Mouse (Mus musculus) limb, embryonic 11.5 days (tissue): ENCODE measurements around the gene Lcmt1. TPM values are rescaled to one million over a fixed set of nuclear protein-coding genes. Genes with fewer than 3 reads are reported as not detected.

ENCODE experiments used
- ATAC-seq: fragments of 200-750 bp; cut with Nextera tagmentation; 2 replicates; pipeline ENCODE4 v1.8.0; 2017; ENCODE audit warnings: low read depth; ENCODE audit not compliant: insufficient number of reproducible peaks, low FRiP score, low TSS enrichment
- DNase-seq: peaks from one replicate; pipeline ENCODE4 v3.0.0-alpha.2; 2015; ENCODE audit warnings: low spot score
- H3K27ac ChIP-seq: fragments of 300-500 bp; sonication (generic); replicated peaks from 2 replicates; pipeline ENCODE4 v1.5.1; 2014; ENCODE audit warnings: low read depth, mild to moderate bottlenecking, low read length
- H3K27me3 ChIP-seq: fragments of 300-500 bp; sonication (generic); 2 replicates; pipeline ENCODE4 v1.6.1; 2014; ENCODE audit warnings: mild to moderate bottlenecking, low read length, mixed read lengths; ENCODE audit not compliant: control insufficient read depth, insufficient read depth
- H3K36me3 ChIP-seq: fragments of 300-500 bp; sonication (generic); 2 replicates; pipeline ENCODE4 v1.6.1; 2014; ENCODE audit warnings: mild to moderate bottlenecking, low read length, moderate library complexity, mixed read lengths; ENCODE audit not compliant: control insufficient read depth, insufficient read depth
- H3K4me1 ChIP-seq: fragments of 300-500 bp; sonication (generic); 2 replicates; pipeline ENCODE4 v1.6.1; 2014; ENCODE audit warnings: low read length, mixed read lengths; ENCODE audit not compliant: control insufficient read depth, insufficient read depth
- H3K4me2 ChIP-seq: fragments of 300-500 bp; sonication (generic); 2 replicates; pipeline ENCODE4 v1.6.1; 2014; ENCODE audit warnings: low read depth, mild to moderate bottlenecking, moderate library complexity; ENCODE audit not compliant: severe bottlenecking
- H3K4me3 ChIP-seq: fragments of 300-500 bp; sonication (generic); 2 replicates; pipeline ENCODE4 v1.5.1; 2014; ENCODE audit warnings: low read depth, low read length
- H3K9ac ChIP-seq: fragments of 300-500 bp; sonication (generic); 2 replicates; pipeline ENCODE4 v1.6.1; 2014; ENCODE audit warnings: mild to moderate bottlenecking, low read length
- H3K9me3 ChIP-seq: fragments of 300-500 bp; sonication (generic); 2 replicates; pipeline ENCODE4 v1.6.1; 2016; ENCODE audit warnings: low read length; ENCODE audit not compliant: control insufficient read depth
- WGBS: fragments of 180-500 bp; shearing (Covaris S2); extraction: QIAGEN DNeasy Blood & Tissue Kit; methylation state at CpG from one replicate; pipeline ENCODE4 v1.1.7; 2014; 5-methylcytosine and 5-hydroxymethylcytosine counted together
- polyA plus RNA-seq: library from polyadenylated mRNA; unstranded; fragments of >200 nt; fragmentation: Nextera tagmentation; extraction: Ambion mirVana; gene quantifications from 2 replicates; pipeline ENCODE4 v1.2.1, GENCODE M21; 2014

Lcmt1 gene
- polyA plus RNA-seq, 1 experiment from 2014 or later, result 60.7 TPM

- no peak overlapping the region for H3K4me3 ChIP-seq
- DNase-seq (no peak), ATAC-seq (no peak)
- no peaks in the 10 kb centered on the region for H3K27me3 ChIP-seq
- no peaks in the 10 kb centered on the region for H3K9me3 ChIP-seq
- H3K27ac ChIP-seq, result no peak overlapping the region
- no peaks in the 10 kb centered on the region for H3K4me1 ChIP-seq
- 88% methylated on average over 4 of the region's 4 CpGs for WGBS
- H3K9ac ChIP-seq, result no peak overlapping the region
- H3K36me3 ChIP-seq, result 0 out of 2 replicates have a peak, but pooled peaks cover 2% of the 10 kb centered on the region
- no peak overlapping the region for H3K4me2 ChIP-seq
Observed at GRCm38 (mm10) chr7:123431206-123431605, 61.6 kb downstream of the Lcmt1 start.

- 72% methylated on average over 1 of the region's 1 CpGs for WGBS
- Histone ChIP-seq H3K4me2 (no peak overlapping the region), H3K4me3 (no peak overlapping the region), H3K4me1 (no peaks in the 10 kb centered on the region), H3K9me3 (no peaks in the 10 kb centered on the region), H3K36me3 (no peaks in the 10 kb centered on the region), H3K9ac (no peak overlapping the region), H3K27me3 (no peaks in the 10 kb centered on the region), H3K27ac (no peak overlapping the region)
- no peak for DNase-seq
- ATAC-seq, result no peak
Observed at GRCm38 (mm10) chr7:123442079-123442478, 72.5 kb downstream of the Lcmt1 start.

- DNase-seq (no peak), ATAC-seq (no peak)
- H3K9me3 ChIP-seq, result no peaks in the 10 kb centered on the region
- H3K27ac ChIP-seq, result no peak overlapping the region
- no peak overlapping the region for H3K4me2 ChIP-seq
- no peak overlapping the region for H3K4me3 ChIP-seq
- H3K27me3 ChIP-seq, result no peaks in the 10 kb centered on the region
- WGBS, result 91% methylated on average over 2 of the region's 2 CpGs
- no peaks in the 10 kb centered on the region for H3K36me3 ChIP-seq
- no peak overlapping the region for H3K9ac ChIP-seq
- no peaks in the 10 kb centered on the region for H3K4me1 ChIP-seq
Observed at GRCm38 (mm10) chr7:123448794-123449193, 79.2 kb downstream of the Lcmt1 start.

GRCm38 (mm10) chr7:123449676-123450075 is 80.1 kb downstream of the Lcmt1 start:
- WGBS, result 66% methylated on average over 10 of the region's 10 CpGs
- no peaks in the 10 kb centered on the region for H3K9me3 ChIP-seq
- no peaks in the 10 kb centered on the region for H3K27me3 ChIP-seq
- H3K9ac ChIP-seq, result no peak overlapping the region
- H3K4me3 ChIP-seq, result no peak overlapping the region
- H3K27ac ChIP-seq, result no peak overlapping the region
- ATAC-seq, result no peak
- H3K4me2 ChIP-seq, result no peak overlapping the region
- H3K36me3 ChIP-seq, result no peaks in the 10 kb centered on the region
- no peaks in the 10 kb centered on the region for H3K4me1 ChIP-seq
- DNase-seq, result no peak

GRCm38 (mm10) chr7:123450515-123450914 is 80.9 kb downstream of the Lcmt1 start:
- no peak for ATAC-seq
- no peaks in the 10 kb centered on the region for H3K27me3 ChIP-seq
- H3K27ac ChIP-seq, result no peak overlapping the region
- DNase-seq, result no peak
- H3K4me2 ChIP-seq, result no peak overlapping the region
- no peaks in the 10 kb centered on the region for H3K9me3 ChIP-seq
- no peaks in the 10 kb centered on the region for H3K36me3 ChIP-seq
- no peaks in the 10 kb centered on the region for H3K4me1 ChIP-seq
- H3K4me3 ChIP-seq, result no peak overlapping the region
- no peak overlapping the region for H3K9ac ChIP-seq
- WGBS, result 95% methylated on average over 2 of the region's 2 CpGs

GRCm38 (mm10) chr7:123452551-123452950 is 83.0 kb downstream of the Lcmt1 start:
- H3K27ac ChIP-seq, result no peak overlapping the region
- 71% methylated on average over 6 of the region's 6 CpGs for WGBS
- no peak for DNase-seq

GRCm38 (mm10) chr7:123453066-123453465 is 83.5 kb downstream of the Lcmt1 start:
- ATAC-seq, result no peak
- no peaks in the 10 kb centered on the region for H3K36me3 ChIP-seq
- WGBS, result 92% methylated on average over 8 of the region's 8 CpGs

More at GRCm38 (mm10) chr7:123452551-123452950, 83.0 kb downstream of the Lcmt1 start:
- ATAC-seq, result no peak
- H3K36me3 ChIP-seq, result no peaks in the 10 kb centered on the region
- no peak overlapping the region for H3K9ac ChIP-seq
- no peak overlapping the region for H3K4me2 ChIP-seq
- no peaks in the 10 kb centered on the region for H3K4me1 ChIP-seq
- no peaks in the 10 kb centered on the region for H3K9me3 ChIP-seq
- no peaks in the 10 kb centered on the region for H3K27me3 ChIP-seq
- no peak overlapping the region for H3K4me3 ChIP-seq

GRCm38 (mm10) chr7:123455088-123455487 is 85.5 kb downstream of the Lcmt1 start:
- peak; percentile 11 for DNase-seq
- no peak overlapping the region for H3K27ac ChIP-seq
- H3K27me3 ChIP-seq, result no peaks in the 10 kb centered on the region
- no peak overlapping the region for H3K9ac ChIP-seq
- 92% methylated on average over 3 of the region's 3 CpGs for WGBS
- no peak for ATAC-seq
- H3K4me3 ChIP-seq, result no peak overlapping the region
- H3K9me3 ChIP-seq, result no peaks in the 10 kb centered on the region
- no peaks in the 10 kb centered on the region for H3K36me3 ChIP-seq
- H3K4me2 ChIP-seq, result no peak overlapping the region
- no peaks in the 10 kb centered on the region for H3K4me1 ChIP-seq

More at GRCm38 (mm10) chr7:123453066-123453465, 83.5 kb downstream of the Lcmt1 start:
- H3K9ac ChIP-seq, result no peak overlapping the region
- H3K9me3 ChIP-seq, result no peaks in the 10 kb centered on the region
- no peak overlapping the region for H3K4me2 ChIP-seq
- H3K27me3 ChIP-seq, result no peaks in the 10 kb centered on the region
- H3K4me3 ChIP-seq, result no peak overlapping the region
- no peaks in the 10 kb centered on the region for H3K4me1 ChIP-seq
- DNase-seq, result no peak
- H3K27ac ChIP-seq, result no peak overlapping the region

GRCm38 (mm10) chr7:123458309-123458708 is 88.7 kb downstream of the Lcmt1 start:
- no peak for ATAC-seq
- 86% methylated on average over 4 of the region's 4 CpGs for WGBS

More at GRCm38 (mm10) chr7:123458309-123458708, 88.7 kb downstream of the Lcmt1 start:
- Histone ChIP-seq H3K9ac (no peak overlapping the region), H3K27me3 (no peaks in the 10 kb centered on the region), H3K4me1 (no peaks in the 10 kb centered on the region), H3K27ac (no peak overlapping the region), H3K36me3 (no peaks in the 10 kb centered on the region), H3K9me3 (no peaks in the 10 kb centered on the region), H3K4me3 (no peak overlapping the region), H3K4me2 (no peak overlapping the region)
- DNase-seq, result no peak
